Mouse (Mus musculus) cortical plate, adult 2 months (tissue): ENCODE data around the gene 3100002H09Rik. TPM values are rescaled to one million over a fixed set of nuclear protein-coding genes. Genes with fewer than 3 reads are reported as not detected.

Experiments
- H3K27ac ChIP-seq: fragments of 200-500 bp; 2 replicates; pipeline ENCODE4 v1.5.1; 2012; ENCODE audit warnings: low read length, control low read depth, inconsistent platforms; ENCODE audit not compliant: insufficient read depth
- H3K4me1 ChIP-seq: fragments of 200-500 bp; 2 replicates; pipeline ENCODE4 v1.6.1; 2011; ENCODE audit warnings: low read length; ENCODE audit not compliant: control insufficient read depth, insufficient read depth
- H3K4me3 ChIP-seq: fragments of 200-500 bp; 2 replicates; pipeline ENCODE4 v1.5.1; 2011; ENCODE audit warnings: mild to moderate bottlenecking, low read length, control low read depth; ENCODE audit not compliant: insufficient read depth
- CTCF ChIP-seq: fragments of 200-500 bp; IDR thresholded peaks from 2 replicates; pipeline ENCODE4 v1.5.1; 2011; ENCODE audit warnings: mild to moderate bottlenecking, control low read depth, low read length; ENCODE audit not compliant: insufficient read depth; ENCODE audit errors: extremely low read depth
- POLR2A ChIP-seq: fragments of 200-500 bp; IDR thresholded peaks from 2 replicates; pipeline ENCODE4 v1.6.1; 2011; ENCODE audit warnings: mild to moderate bottlenecking, low read length, control low read depth; ENCODE audit not compliant: insufficient read depth; ENCODE audit errors: extremely low read depth
- polyA plus RNA-seq: library from polyadenylated mRNA; depleted of rRNA; stranded (reverse); fragments of >200 nt; gene quantifications from 2 replicates; pipeline ENCODE4 v1.2.3, GENCODE M21; 2012

The 3100002H09Rik gene
- polyA plus RNA-seq, 1 experiment = 0.25 TPM

DNA sequence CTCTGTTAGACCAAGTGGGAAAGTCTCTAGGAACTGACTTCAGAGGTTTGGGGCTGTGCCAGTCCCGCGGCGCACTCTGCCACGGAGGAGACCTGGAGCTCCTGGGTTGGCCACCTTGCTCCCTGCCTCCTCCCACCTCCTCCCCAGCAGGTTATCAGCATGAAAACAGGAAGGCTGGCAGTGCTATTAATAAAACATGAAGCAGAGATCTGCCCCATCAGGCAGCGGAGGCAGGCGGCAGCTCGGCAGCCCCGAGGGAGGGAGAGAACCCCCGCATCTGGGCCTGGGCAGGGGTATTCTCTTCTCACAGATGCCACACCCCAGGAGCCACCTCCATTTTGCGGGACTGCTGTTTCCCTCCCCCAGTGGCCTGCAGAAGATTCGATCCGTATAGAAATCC lies 29.1 kb upstream of the 3100002H09Rik start:
- H3K27ac ChIP-seq = no peak overlapping the region
- TF ChIP-seq POLR2A (no peak), CTCF (no peak)
- no peaks in the 10 kb centered on the region for H3K4me1 ChIP-seq
- no peak overlapping the region for H3K4me3 ChIP-seq

DNA sequence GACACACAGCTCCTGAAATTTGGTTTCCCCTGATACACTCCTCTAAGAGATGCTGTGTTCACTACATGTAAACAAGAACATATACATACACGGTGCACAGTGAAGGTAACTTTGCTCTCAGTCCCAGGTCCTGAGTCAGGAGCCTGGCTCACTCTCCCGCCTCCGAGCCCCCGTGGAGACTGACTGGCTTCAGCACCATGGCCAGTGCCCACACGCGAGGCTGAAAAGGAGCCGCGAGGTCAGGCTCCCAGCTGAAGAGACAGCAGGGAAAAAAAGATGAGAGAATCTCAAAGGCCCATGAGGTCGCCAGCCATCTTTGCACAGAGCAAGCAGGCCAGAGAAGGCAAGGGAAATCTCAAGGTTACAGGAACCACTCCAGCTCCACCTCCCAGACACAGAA lies 22.7 kb upstream of the 3100002H09Rik start:
- no peaks in the 10 kb centered on the region for H3K4me1 ChIP-seq
- H3K27ac ChIP-seq = no peak overlapping the region
- no peak overlapping the region for H3K4me3 ChIP-seq
- no peak for TF ChIP-seq POLR2A
- TF ChIP-seq CTCF = no peak

DNA sequence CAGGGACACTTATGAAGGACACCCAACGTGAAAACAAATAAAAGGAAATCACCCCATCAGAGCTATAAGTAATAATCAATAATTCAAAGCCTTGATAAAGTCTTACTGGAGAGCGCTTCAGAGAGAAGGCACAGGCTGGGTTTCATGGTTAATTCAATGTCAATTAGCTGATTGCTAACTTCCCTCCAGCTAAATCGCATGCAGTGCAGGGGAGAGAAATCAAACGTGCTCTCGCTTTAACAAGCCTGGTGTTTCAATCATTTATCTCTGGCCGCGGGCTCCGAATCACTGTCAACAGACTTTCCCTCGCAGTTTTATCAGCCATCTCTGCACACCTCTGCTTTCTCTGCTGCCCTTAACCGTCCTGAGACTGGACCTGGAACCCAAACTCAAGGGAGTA lies 22.3 kb upstream of the 3100002H09Rik start:
- TF ChIP-seq POLR2A = no peak
- no peak for TF ChIP-seq CTCF

DNA sequence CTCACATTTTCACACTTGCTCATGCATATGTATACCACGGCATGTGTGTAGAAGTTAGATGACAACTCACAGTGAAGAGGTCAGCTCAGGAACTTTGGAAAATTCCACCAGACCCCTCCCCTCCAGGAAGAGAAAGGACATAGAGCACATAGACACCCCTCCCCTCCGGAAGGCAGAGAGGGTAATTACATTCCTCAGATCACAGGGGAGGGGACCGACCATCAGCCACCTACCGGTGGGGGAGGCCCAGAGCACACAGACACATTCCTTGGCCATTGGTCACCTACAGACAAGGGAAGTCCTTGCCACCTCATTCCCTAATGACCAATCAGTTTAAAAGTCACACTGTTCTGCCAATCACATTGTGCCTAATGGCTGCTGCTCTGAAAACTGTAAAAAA lies 20.9 kb upstream of the 3100002H09Rik start:
- no peak overlapping the region for H3K27ac ChIP-seq
- TF ChIP-seq POLR2A = no peak
- TF ChIP-seq CTCF = no peak
- H3K4me1 ChIP-seq = no peaks in the 10 kb centered on the region
- no peak overlapping the region for H3K4me3 ChIP-seq

More for the DNA sequence above, 22.3 kb upstream of the 3100002H09Rik start:
- H3K4me1 ChIP-seq = no peaks in the 10 kb centered on the region
- H3K27ac ChIP-seq = no peak overlapping the region
- no peak overlapping the region for H3K4me3 ChIP-seq

DNA sequence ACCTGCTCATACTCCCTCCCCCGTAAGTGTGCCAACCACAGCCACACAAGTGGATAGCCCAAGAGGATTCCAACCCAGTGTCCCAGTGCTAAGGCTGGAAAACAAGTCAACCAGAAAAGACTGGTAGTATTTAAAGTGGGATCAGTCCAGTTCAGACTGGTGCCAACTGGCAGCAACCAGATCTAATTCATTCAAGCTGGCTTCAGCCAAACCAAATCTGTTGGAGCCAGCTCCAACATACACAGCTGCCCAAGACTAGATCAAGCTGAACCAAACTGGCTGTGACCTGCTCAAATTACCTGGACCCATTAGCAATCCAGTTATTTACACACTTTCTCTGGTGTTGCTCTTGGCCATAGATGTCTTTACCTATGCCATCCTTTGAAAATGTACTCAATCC lies 16.2 kb upstream of the 3100002H09Rik start:
- no peak overlapping the region for H3K4me3 ChIP-seq
- TF ChIP-seq CTCF = no peak
- TF ChIP-seq POLR2A = no peak
- H3K27ac ChIP-seq = no peak overlapping the region

DNA sequence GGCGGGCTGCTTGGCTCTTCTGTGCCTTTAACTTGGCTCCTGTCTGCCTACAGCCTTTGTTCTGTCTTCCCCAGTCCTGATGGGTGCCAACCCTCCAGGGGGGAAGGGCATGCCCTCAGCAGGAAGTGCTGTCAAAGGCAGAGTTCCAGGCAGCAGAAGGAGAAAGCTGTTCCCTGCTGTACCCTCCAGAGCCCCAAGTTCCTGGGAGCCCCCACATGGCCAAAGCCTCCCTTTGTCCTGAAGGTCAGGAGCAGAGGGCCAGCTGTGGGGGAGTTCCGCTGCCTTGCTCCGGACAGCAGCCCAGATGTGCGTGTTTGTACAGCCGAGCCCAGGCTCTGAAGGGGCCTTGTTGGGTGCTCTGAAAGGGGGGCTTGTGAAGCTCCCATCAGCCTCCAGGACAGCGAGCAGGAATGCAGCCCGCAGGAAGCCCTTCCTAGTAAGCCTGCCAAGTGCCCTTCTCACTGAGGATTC lies 13.5 kb upstream of the 3100002H09Rik start:
- Histone ChIP-seq H3K4me1 (no peaks in the 10 kb centered on the region), H3K4me3 (no peak overlapping the region), H3K27ac (no peak overlapping the region)
- TF ChIP-seq CTCF (no peak), POLR2A (no peak)

More for the DNA sequence above, 16.2 kb upstream of the 3100002H09Rik start:
- no peaks in the 10 kb centered on the region for H3K4me1 ChIP-seq

DNA sequence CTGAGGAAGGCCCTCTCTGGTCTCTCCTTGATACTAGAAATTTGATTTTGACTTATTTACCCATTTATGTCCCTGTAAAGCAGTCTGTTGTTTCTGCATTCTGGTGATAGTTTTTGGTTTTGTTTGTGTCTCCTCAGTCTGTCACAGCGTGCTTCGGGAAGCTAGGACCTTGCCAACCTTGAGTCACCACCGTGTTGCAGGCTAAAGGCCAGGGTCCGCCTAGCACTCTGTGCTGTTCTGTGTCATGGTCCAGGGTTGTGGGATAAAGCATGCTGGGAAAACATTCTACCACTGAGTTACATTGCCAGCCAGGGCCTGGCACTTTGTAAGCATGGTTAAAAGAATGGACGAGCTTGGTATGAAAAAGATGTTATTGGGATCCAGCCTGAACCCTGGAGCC lies 12.0 kb upstream of the 3100002H09Rik start:
- no peak for TF ChIP-seq CTCF
- TF ChIP-seq POLR2A = no peak
- no peak overlapping the region for H3K27ac ChIP-seq

DNA sequence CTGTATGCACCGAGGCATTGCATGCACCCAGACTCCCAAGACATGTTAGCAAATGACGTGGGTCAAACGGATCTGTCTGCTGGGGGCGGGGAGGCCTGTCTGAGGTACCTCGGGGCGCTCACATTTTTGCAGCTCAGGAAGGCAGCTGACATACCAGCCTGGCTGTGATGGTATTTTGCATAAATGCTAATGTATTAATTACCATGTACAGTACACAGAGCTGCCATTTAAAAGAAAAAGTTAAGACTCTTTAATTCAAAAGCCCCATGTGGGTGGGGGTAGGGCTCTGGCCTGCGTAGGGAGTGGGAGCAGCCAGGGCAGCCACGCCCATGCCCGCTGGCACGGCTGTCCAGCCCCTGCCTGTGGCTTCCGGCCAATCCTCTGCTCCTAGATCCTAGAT lies 10.8 kb upstream of the 3100002H09Rik start:
- H3K4me3 ChIP-seq = no peak overlapping the region
- TF ChIP-seq POLR2A (no peak), CTCF (no peak)
- no peaks in the 10 kb centered on the region for H3K4me1 ChIP-seq
- no peak overlapping the region for H3K27ac ChIP-seq

More for the DNA sequence above, 12.0 kb upstream of the 3100002H09Rik start:
- Histone ChIP-seq H3K4me3 (no peak overlapping the region), H3K4me1 (no peaks in the 10 kb centered on the region)

DNA sequence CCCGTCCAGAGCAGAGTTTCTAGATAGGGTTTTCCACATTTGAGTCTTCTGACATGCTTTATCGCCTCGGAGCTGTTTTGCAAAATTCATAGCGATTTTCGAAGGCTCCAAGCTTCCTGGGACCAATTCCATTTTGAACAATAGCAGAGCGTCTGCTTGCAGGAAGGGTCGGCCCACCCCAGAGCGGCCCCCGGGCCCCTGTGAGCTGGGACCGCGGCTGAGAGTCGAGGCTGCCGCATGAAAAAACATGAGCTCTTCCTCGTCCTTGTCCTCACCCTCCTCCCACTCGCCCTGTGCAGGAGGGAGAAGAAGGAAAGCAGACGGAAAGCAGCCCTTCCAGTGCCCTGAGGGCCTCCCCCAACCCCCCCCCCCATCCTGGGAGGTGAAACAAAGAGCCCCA lies 8.0 kb upstream of the 3100002H09Rik start:
- H3K4me1 ChIP-seq = no peaks in the 10 kb centered on the region
- H3K27ac ChIP-seq = no peak overlapping the region
- H3K4me3 ChIP-seq = no peak overlapping the region
- TF ChIP-seq POLR2A = no peak
- TF ChIP-seq CTCF = no peak

DNA sequence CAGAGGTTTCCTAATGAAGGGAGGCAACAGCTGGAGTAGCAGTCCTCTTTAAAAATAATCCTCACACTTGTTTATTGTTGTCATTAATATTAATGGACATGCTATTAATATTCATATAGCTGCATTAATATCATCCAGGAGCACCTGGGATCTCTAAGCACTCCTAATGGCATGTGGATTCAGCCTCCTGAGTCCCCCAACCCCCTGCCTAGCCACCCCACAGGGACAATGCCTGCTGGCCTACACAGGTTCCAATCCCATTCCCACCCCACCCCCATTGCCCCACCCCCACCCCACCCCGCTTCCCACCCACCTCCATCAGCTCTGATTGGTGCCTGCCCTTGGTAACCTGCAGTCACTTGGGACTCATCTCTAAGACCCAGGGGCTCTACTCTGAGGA lies 6.0 kb upstream of the 3100002H09Rik start:
- no peak for TF ChIP-seq POLR2A
- no peak for TF ChIP-seq CTCF
- no peaks in the 10 kb centered on the region for H3K4me1 ChIP-seq
- no peak overlapping the region for H3K27ac ChIP-seq
- H3K4me3 ChIP-seq = no peak overlapping the region
